Mouse (Mus musculus) liver, embryonic 15.5 days (tissue): ENCODE measurements around the gene Pde1b. TPM values are rescaled to one million over a fixed set of nuclear protein-coding genes. Genes with fewer than 3 reads are reported as not detected.
A peak's percentile ranks its signal among the peaks of the same experiment; 100 is the strongest.

ENCODE experiments used
- ATAC-seq: fragments of 200-750 bp; cut with Nextera tagmentation; 2 replicates; pipeline ENCODE4 v1.8.0; 2017; ENCODE audit warnings: moderate number of reproducible peaks, mild to moderate bottlenecking, moderate library complexity; ENCODE audit not compliant: insufficient read depth
- H3K27ac ChIP-seq: fragments of 300-500 bp; sonication (generic); replicated peaks from 2 replicates; pipeline ENCODE4 v1.5.1; 2015; ENCODE audit warnings: mild to moderate bottlenecking, inconsistent platforms
- H3K27me3 ChIP-seq: fragments of 300-500 bp; sonication (generic); 2 replicates; pipeline ENCODE4 v1.6.1; 2015; ENCODE audit warnings: mild to moderate bottlenecking, inconsistent platforms
- H3K36me3 ChIP-seq: fragments of 300-500 bp; sonication (generic); replicated peaks from 2 replicates; pipeline ENCODE4 v1.6.1; 2015; ENCODE audit warnings: moderate library complexity, mild to moderate bottlenecking, inconsistent platforms
- H3K4me1 ChIP-seq: fragments of 300-500 bp; sonication (generic); replicated peaks from 2 replicates; pipeline ENCODE4 v1.6.1; 2015; ENCODE audit warnings: inconsistent platforms
- H3K4me2 ChIP-seq: fragments of 300-500 bp; sonication (generic); 2 replicates; pipeline ENCODE4 v1.6.1; 2015; ENCODE audit warnings: moderate library complexity, mild to moderate bottlenecking, inconsistent platforms
- H3K4me3 ChIP-seq: fragments of 300-500 bp; sonication (generic); replicated peaks from 2 replicates; pipeline ENCODE4 v1.5.1; 2015; ENCODE audit warnings: mild to moderate bottlenecking, inconsistent platforms
- H3K9ac ChIP-seq: fragments of 300-500 bp; sonication (generic); 2 replicates; pipeline ENCODE4 v1.6.1; 2015; ENCODE audit warnings: moderate library complexity, mild to moderate bottlenecking, inconsistent platforms
- H3K9me3 ChIP-seq: fragments of 300-500 bp; sonication (generic); replicated peaks from 2 replicates; pipeline ENCODE4 v1.6.1; 2016; ENCODE audit warnings: inconsistent platforms
- WGBS: fragments of 180-500 bp; shearing (Covaris S2); methylation state at CpG from one replicate; pipeline ENCODE4 v1.1.7; 2015; ENCODE audit warnings: mixed read lengths; ENCODE audit not compliant: insufficient replicate concordance; 5-methylcytosine and 5-hydroxymethylcytosine counted together
- polyA plus RNA-seq: library from polyadenylated mRNA; unstranded; fragments of >200 nt; fragmentation: Nextera tagmentation; extraction: Ambion mirVana; gene quantifications from 2 replicates; pipeline ENCODE4 v1.2.1, GENCODE M21; 2015

Pde1b gene
- polyA plus RNA-seq, 1 experiment from 2014 or later, result 0.29 TPM

GRCm38 (mm10) chr15:103482488-103482887, 20.3 kb upstream of the Pde1b start:
- Histone ChIP-seq H3K27me3 (no peaks in the 10 kb centered on the region), H3K36me3 (0 out of 2 replicates have a peak, but pooled peaks cover 3% of the 10 kb centered on the region), H3K9ac (no peak overlapping the region), H3K4me3 (no peak overlapping the region), H3K27ac (no peak overlapping the region), H3K4me1 (no peaks in the 10 kb centered on the region), H3K4me2 (no peak overlapping the region), H3K9me3 (no peaks in the 10 kb centered on the region)
- ATAC-seq, result no peak
- 16% methylated on average over 1 of the region's 1 CpGs for whole genome bisulfite sequencing

- Histone ChIP-seq H3K4me1 (no peaks in the 10 kb centered on the region), H3K27me3 (no peaks in the 10 kb centered on the region), H3K9me3 (no peaks in the 10 kb centered on the region), H3K4me2 (no peak overlapping the region), H3K36me3 (0 out of 2 replicates have a peak, but pooled peaks cover 3% of the 10 kb centered on the region), H3K27ac (no peak overlapping the region), H3K9ac (no peak overlapping the region), H3K4me3 (no peak overlapping the region)
- ATAC-seq, result no peak
- WGBS, result 52% methylated on average over 2 of the region's 2 CpGs
Measured at GRCm38 (mm10) chr15:103484490-103484889, 18.3 kb upstream of the Pde1b start.

GRCm38 (mm10) chr15:103485106-103485505, 17.7 kb upstream of the Pde1b start:
- 57% methylated on average over 3 of the region's 3 CpGs for WGBS
- no peak for ATAC-seq

GRCm38 (mm10) chr15:103486658-103487057, 16.2 kb upstream of the Pde1b start:
- Histone ChIP-seq H3K9me3 (no peaks in the 10 kb centered on the region), H3K27ac (no peak overlapping the region), H3K4me3 (no peak overlapping the region), H3K4me2 (no peak overlapping the region), H3K4me1 (no peaks in the 10 kb centered on the region), H3K27me3 (no peaks in the 10 kb centered on the region), H3K36me3 (no peaks in the 10 kb centered on the region), H3K9ac (no peak overlapping the region)
- ATAC-seq, result no peak
- WGBS, result 21% methylated on average over 1 of the region's 1 CpGs

More at GRCm38 (mm10) chr15:103485106-103485505, 17.7 kb upstream of the Pde1b start:
- Histone ChIP-seq H3K4me1 (no peaks in the 10 kb centered on the region), H3K4me2 (no peak overlapping the region), H3K9ac (no peak overlapping the region), H3K27ac (no peak overlapping the region), H3K27me3 (no peaks in the 10 kb centered on the region), H3K36me3 (0 out of 2 replicates have a peak, but pooled peaks cover 3% of the 10 kb centered on the region), H3K4me3 (no peak overlapping the region), H3K9me3 (no peaks in the 10 kb centered on the region)

DNA sequence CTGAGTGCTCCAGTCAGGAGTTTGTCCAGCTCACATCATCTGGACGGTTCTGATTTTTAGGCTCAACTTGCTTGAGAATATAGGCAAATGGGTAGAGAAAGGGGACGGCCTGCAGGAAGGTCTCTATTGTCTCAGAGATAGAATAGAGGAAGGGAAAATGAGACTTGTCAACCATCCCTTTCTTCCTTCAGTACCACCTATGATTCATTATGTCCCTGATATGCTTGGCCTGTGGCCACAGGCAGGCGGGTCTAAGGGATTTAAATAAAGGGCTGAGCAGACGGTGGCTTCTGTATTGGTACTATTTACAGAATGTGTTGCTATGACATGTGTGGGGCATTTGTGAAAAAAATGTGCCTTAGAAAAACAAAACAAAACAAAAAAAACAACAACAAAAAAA, 14.5 kb upstream of the Pde1b start:
- no peak for ATAC-seq
- H3K27me3 ChIP-seq, result no peaks in the 10 kb centered on the region
- no peak overlapping the region for H3K4me2 ChIP-seq
- no peaks in the 10 kb centered on the region for H3K9me3 ChIP-seq
- H3K27ac ChIP-seq, result no peak overlapping the region
- no peak overlapping the region for H3K4me3 ChIP-seq
- H3K36me3 ChIP-seq, result no peaks in the 10 kb centered on the region
- 66% methylated on average over 4 of the region's 4 CpGs for WGBS
- no peaks in the 10 kb centered on the region for H3K4me1 ChIP-seq
- H3K9ac ChIP-seq, result no peak overlapping the region

DNA sequence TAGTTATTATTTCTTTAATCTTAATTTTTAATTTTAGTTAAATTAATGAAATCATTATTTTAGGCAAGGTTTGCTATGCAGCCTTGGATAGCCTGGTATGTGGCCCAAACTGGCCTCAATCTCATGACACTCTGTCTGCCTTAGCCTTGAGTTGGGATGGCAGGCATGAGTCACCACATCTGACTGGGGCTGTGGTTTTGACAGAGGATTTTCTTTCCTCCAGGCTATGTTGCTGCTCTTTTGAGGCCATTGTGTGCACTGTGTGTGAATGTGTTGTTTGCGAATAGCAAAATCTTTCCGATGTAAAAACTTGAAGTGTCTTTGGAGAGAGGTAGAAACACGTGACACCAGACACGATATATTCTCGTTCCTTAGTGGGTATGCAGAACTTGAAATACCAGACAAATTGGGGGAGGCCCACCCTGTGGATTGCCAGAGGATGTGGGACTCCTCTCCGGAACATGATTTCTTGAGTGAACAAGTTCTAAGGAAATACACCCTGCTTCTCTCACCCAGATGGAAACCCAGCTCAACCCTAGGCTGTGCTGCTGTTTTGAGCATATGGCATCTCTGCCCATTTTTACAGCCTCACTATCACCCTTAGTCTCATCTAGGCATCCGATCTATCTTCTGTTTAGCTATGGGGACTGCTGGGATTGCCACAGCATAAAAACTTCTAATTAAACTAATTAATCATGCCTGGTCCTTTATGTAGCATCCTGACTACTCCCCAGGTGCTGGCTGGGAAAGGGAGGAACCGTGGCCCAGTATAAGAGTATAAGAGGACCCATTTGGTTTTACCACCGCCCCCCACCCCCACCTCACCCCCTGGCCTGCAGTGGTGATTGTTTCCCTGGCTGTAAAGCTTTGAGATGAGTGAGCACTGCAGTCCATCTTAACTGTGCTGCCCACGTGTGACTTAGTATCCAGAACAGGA, 6.4 kb upstream of the Pde1b start:
- Histone ChIP-seq H3K4me2 (no peak overlapping the region), H3K27ac (no peak overlapping the region)
- WGBS, result 68% methylated on average over 10 of the region's 10 CpGs

DNA sequence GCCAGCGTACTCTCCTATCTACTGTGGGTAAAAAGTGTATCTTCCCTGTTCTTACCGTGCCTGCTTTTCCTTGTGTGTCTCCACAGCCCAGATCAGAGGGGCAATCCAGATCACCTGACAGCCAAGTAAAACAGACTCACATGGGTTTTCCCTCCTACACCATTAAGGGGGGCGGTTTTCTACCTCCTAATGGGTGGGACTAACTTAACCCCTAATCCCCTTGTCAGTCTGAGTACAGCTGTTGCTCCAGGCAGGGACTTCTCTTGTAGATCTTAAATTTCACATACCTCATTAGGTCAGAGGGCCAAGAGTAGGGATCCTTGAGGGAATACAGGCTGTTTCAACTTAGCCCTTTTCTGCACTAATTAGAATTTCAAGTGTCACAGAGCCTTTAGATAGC, 4.7 kb upstream of the Pde1b start:
- 47% methylated on average over 3 of the region's 3 CpGs for WGBS

More for the DNA sequence above, 6.4 kb upstream of the Pde1b start:
- H3K4me1 ChIP-seq, result no peaks in the 10 kb centered on the region
- 0 out of 2 replicates have a peak, but pooled peaks cover 1% of the 10 kb centered on the region for H3K27me3 ChIP-seq
- H3K9ac ChIP-seq, result no peak overlapping the region
- H3K9me3 ChIP-seq, result no peaks in the 10 kb centered on the region
- no peak overlapping the region for H3K4me3 ChIP-seq
- no peaks in the 10 kb centered on the region for H3K36me3 ChIP-seq
- no peak for ATAC-seq

DNA sequence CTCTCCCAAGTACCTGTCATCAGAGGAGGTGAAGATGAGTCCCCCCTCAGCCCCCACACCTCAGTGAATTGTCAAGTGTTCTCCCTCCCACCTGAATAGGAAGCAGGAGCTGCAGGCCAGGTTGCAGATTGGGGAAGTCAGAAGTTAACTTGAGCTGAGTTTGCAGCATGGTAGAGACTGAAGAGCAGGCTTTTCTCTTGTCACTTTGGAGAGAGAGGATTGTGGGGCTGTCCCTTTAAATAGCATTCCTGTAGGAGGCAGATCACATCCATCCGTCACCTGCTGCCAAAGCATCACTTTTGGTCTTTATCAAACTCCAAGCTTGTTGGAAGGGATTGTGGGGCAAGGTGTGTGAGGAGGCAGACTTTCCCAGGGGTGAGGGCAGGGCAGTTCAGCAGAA, 2.1 kb upstream of the Pde1b start:
- H3K27me3 ChIP-seq, result peaks cover 44% of the 10 kb centered on the region
- no peak overlapping the region for H3K4me2 ChIP-seq
- no peaks in the 10 kb centered on the region; the same call in 1 of the 2 replicates for H3K4me1 ChIP-seq
- no peaks in the 10 kb centered on the region for H3K9me3 ChIP-seq
- no peak overlapping the region for H3K9ac ChIP-seq
- H3K4me3 ChIP-seq, result no peak overlapping the region
- no peaks in the 10 kb centered on the region for H3K36me3 ChIP-seq
- ATAC-seq, result no peak
- WGBS, result 46% methylated on average over 1 of the region's 1 CpGs
- H3K27ac ChIP-seq, result no peak overlapping the region

More for the DNA sequence above, 4.7 kb upstream of the Pde1b start:
- H3K27me3 ChIP-seq, result peaks cover 18% of the 10 kb centered on the region
- no peak overlapping the region for H3K4me3 ChIP-seq
- no peak for ATAC-seq
- no peak overlapping the region for H3K9ac ChIP-seq
- no peaks in the 10 kb centered on the region; the same call in 1 of the 2 replicates for H3K4me1 ChIP-seq
- no peaks in the 10 kb centered on the region for H3K36me3 ChIP-seq
- no peaks in the 10 kb centered on the region for H3K9me3 ChIP-seq
- no peak overlapping the region for H3K27ac ChIP-seq
- H3K4me2 ChIP-seq, result no peak overlapping the region

DNA sequence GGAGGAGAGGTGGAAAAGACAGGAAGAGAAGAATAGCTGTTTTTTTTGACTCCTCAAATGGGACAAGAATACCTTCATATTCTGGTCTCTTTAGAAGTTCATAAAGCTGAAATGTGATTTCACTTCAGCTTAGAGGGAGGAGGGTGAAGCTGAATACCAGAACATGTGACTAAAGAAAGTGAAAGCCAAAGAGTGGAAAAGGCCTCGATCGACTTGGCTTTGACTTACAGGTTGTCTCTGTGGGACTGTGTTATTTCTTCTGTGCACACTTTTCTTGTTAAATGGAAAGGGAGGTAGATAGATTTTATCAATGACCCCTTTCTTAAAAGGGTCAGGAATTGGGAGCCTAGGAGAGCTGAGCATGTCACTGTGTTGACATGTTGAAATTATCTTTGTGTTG, 1.6 kb upstream of the Pde1b start:
- Histone ChIP-seq H3K27me3 (peaks cover 44% of the 10 kb centered on the region), H3K36me3 (no peaks in the 10 kb centered on the region), H3K27ac (no peak overlapping the region), H3K9me3 (no peaks in the 10 kb centered on the region), H3K4me3 (no peak overlapping the region), H3K9ac (no peak overlapping the region), H3K4me1 (no peaks in the 10 kb centered on the region; the same call in 1 of the 2 replicates), H3K4me2 (no peak overlapping the region)
- 57% methylated on average over 2 of the region's 2 CpGs for WGBS
- no peak for ATAC-seq

GRCm38 (mm10) chr15:103503251-103503600, 392 bp downstream of the Pde1b start:
- ATAC-seq, result no peak
- no peaks in the 10 kb centered on the region for H3K36me3 ChIP-seq
- no peaks in the 10 kb centered on the region; the same call in 1 of the 2 replicates for H3K4me1 ChIP-seq
- H3K4me3 ChIP-seq, result peak overlapping the region; percentile 41
- no peak overlapping the region for H3K27ac ChIP-seq
- H3K9me3 ChIP-seq, result no peaks in the 10 kb centered on the region
- 4% methylated on average over 15 of the region's 15 CpGs for WGBS
- peak overlapping the region; percentile 68 for H3K4me2 ChIP-seq
- H3K9ac ChIP-seq, result no peak overlapping the region
- H3K27me3 ChIP-seq, result peaks cover 44% of the 10 kb centered on the region

- Histone ChIP-seq H3K4me2 (no peak overlapping the region), H3K4me1 (no peaks in the 10 kb centered on the region; the same call in 1 of the 2 replicates), H3K27ac (no peak overlapping the region), H3K9me3 (no peaks in the 10 kb centered on the region), H3K4me3 (no peak overlapping the region), H3K9ac (no peak overlapping the region), H3K27me3 (peaks cover 44% of the 10 kb centered on the region), H3K36me3 (no peaks in the 10 kb centered on the region)
- 49% methylated on average over 12 of the region's 12 CpGs for WGBS
- no peak for ATAC-seq
Measured at GRCm38 (mm10) chr15:103503660-103504059, 826 bp downstream of the Pde1b start.
